Mouse (Mus musculus) embryonic facial prominence, embryonic 12.5 days (tissue): ENCODE data around the gene Gm20696. TPM values are rescaled to one million over a fixed set of nuclear protein-coding genes. Genes with fewer than 3 reads are reported as not detected.

Experiments used
- ATAC-seq: fragments of 200-750 bp; cut with Nextera tagmentation; 2 replicates; pipeline ENCODE4 v1.8.0; 2017; ENCODE audit not compliant: insufficient number of reproducible peaks, insufficient read depth, low FRiP score, low TSS enrichment
- H3K27ac ChIP-seq: fragments of 300-500 bp; sonication (generic); 2 replicates; pipeline ENCODE4 v1.5.1; 2016; ENCODE audit warnings: mild to moderate bottlenecking
- H3K27me3 ChIP-seq: fragments of 300-500 bp; sonication (generic); 2 replicates; pipeline ENCODE4 v1.6.1; 2016; ENCODE audit warnings: mild to moderate bottlenecking, moderate library complexity
- H3K36me3 ChIP-seq: fragments of 300-500 bp; sonication (generic); 2 replicates; pipeline ENCODE4 v1.6.1; 2016; ENCODE audit warnings: mild to moderate bottlenecking
- H3K4me1 ChIP-seq: fragments of 300-500 bp; sonication (generic); 2 replicates; pipeline ENCODE4 v1.6.1; 2016
- H3K4me2 ChIP-seq: fragments of 300-500 bp; sonication (generic); replicated peaks from 2 replicates; pipeline ENCODE4 v1.6.1; 2016; ENCODE audit warnings: mild to moderate bottlenecking, moderate library complexity
- H3K4me3 ChIP-seq: fragments of 300-500 bp; sonication (generic); 2 replicates; pipeline ENCODE4 v1.5.1; 2016; ENCODE audit warnings: mild to moderate bottlenecking
- H3K9ac ChIP-seq: fragments of 300-500 bp; sonication (generic); 2 replicates; pipeline ENCODE4 v1.6.1; 2016; ENCODE audit warnings: mild to moderate bottlenecking, moderate library complexity
- H3K9me3 ChIP-seq: fragments of 300-500 bp; sonication (generic); 2 replicates; pipeline ENCODE4 v1.6.1; 2016; ENCODE audit warnings: mild to moderate bottlenecking, moderate library complexity
- WGBS: fragments of 180-500 bp; shearing (Covaris S2); methylation state at CpG from one replicate; pipeline ENCODE4 v1.1.7; 2016; 5-methylcytosine and 5-hydroxymethylcytosine counted together
- polyA plus RNA-seq: library from polyadenylated mRNA; unstranded; fragments of >200 nt; fragmentation: Nextera tagmentation; extraction: Ambion mirVana; gene quantifications from 2 replicates; pipeline ENCODE4 v1.2.1, GENCODE M21; 2016

Gene Gm20696
- polyA plus RNA-seq, 1 experiment from 2014 or later, result 7.5 TPM

- no peaks in the 10 kb centered on the region for H3K9me3 ChIP-seq
- 72% methylated on average over 8 of the region's 8 CpGs for WGBS
- no peak for ATAC-seq
- H3K27me3 ChIP-seq, result no peaks in the 10 kb centered on the region
- no peak overlapping the region for H3K9ac ChIP-seq
- H3K4me2 ChIP-seq, result no peak overlapping the region
- no peaks in the 10 kb centered on the region for H3K4me1 ChIP-seq
- peaks cover 16% of the 10 kb centered on the region for H3K36me3 ChIP-seq
- no peak overlapping the region for H3K4me3 ChIP-seq
- no peak overlapping the region for H3K27ac ChIP-seq
Measured at GRCm38 (mm10) chr6:99636801-99637200, 29.8 kb downstream of the Gm20696 start.

- ATAC-seq, result no peak
- Histone ChIP-seq H3K36me3 (peaks cover 16% of the 10 kb centered on the region), H3K9me3 (no peaks in the 10 kb centered on the region), H3K27me3 (no peaks in the 10 kb centered on the region), H3K4me3 (no peak overlapping the region), H3K9ac (no peak overlapping the region), H3K4me1 (no peaks in the 10 kb centered on the region), H3K27ac (no peak overlapping the region), H3K4me2 (no peak overlapping the region)
- WGBS, result 65% methylated on average over 9 of the region's 9 CpGs
Measured at GRCm38 (mm10) chr6:99636121-99636520, 30.5 kb downstream of the Gm20696 start.

DNA sequence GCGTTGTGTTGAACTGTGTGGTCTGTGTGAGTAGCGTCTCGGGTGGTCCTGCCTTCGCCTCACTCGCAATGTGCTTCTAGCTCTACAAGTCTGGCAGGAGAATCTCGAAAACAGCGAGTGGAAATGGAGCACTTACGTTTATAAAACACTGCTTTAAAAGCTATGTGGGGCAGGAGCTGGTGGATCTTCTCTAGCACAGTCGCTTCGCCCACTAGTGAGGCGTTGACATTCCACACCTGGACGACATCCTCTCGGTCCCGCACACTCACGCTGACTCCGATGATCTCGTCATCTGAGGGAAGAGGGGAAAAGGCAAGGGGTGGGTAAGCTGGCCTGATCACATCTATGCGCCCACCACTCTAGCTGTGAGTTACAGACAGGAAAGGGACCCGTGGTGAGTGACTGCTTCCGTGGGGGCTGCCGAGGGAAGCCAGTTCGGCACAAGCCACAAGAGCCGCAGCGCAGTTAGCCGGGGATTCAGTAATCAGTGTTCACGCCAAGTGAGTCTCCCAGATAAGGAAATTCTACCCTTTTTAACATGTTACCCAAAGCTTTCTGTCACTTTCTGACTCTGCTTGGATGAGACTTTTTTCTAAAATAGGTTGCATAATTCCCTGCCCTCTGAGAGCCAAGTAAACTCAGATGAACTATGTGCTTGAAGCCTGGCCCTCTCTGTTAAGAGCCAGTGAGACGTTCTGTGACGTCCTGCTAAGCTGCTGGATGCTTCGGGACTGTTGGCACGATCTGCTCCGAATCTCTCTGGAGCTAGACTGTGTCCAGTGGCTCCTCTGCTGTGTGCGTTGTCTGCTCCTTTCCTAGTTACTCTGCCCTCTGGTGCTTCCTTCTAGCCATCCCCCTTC lies 34.2 kb downstream of the Gm20696 start:
- Histone ChIP-seq H3K36me3 (peaks cover 27% of the 10 kb centered on the region), H3K9me3 (no peaks in the 10 kb centered on the region), H3K4me3 (no peak overlapping the region), H3K27me3 (no peaks in the 10 kb centered on the region), H3K4me1 (no peaks in the 10 kb centered on the region), H3K4me2 (no peak overlapping the region), H3K27ac (no peak overlapping the region), H3K9ac (no peak overlapping the region)
- no peak for ATAC-seq
- 90% methylated on average over 32 of the region's 32 CpGs for WGBS

DNA sequence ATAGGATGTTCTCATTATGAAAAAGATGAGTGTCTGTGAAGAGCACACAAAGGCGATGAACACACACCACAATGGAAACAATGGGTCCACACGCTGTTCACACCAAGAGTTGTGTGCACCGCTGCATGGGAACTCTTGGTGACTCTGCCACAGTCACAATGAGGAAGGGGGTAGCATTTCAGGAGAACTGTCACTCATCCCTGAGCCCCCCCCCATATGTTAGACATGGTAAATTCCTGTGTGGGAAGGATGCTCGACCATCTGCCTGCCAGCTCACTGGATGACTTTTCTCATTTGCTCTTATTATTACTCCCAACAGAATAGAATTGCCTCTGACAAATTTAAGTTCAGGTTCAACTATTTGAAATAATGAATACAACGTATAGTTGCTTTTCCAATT lies 35.0 kb downstream of the Gm20696 start:
- Histone ChIP-seq H3K4me2 (no peak overlapping the region), H3K27me3 (no peaks in the 10 kb centered on the region), H3K4me1 (no peaks in the 10 kb centered on the region), H3K9ac (no peak overlapping the region), H3K27ac (no peak overlapping the region), H3K9me3 (no peaks in the 10 kb centered on the region), H3K36me3 (peaks cover 27% of the 10 kb centered on the region), H3K4me3 (no peak overlapping the region)
- WGBS, result 86% methylated on average over 5 of the region's 5 CpGs
- no peak for ATAC-seq

- Histone ChIP-seq H3K4me1 (peaks cover 7% of the 10 kb centered on the region; the same call in 1 of the 2 replicates), H3K36me3 (peaks cover 27% of the 10 kb centered on the region), H3K27ac (no peak overlapping the region), H3K9ac (no peak overlapping the region), H3K9me3 (no peaks in the 10 kb centered on the region), H3K27me3 (no peaks in the 10 kb centered on the region), H3K4me2 (no peak overlapping the region), H3K4me3 (no peak overlapping the region)
- WGBS, result 81% methylated on average over 8 of the region's 8 CpGs
- ATAC-seq, result no peak
Measured at GRCm38 (mm10) chr6:99629726-99630458, 36.7 kb downstream of the Gm20696 start.

DNA sequence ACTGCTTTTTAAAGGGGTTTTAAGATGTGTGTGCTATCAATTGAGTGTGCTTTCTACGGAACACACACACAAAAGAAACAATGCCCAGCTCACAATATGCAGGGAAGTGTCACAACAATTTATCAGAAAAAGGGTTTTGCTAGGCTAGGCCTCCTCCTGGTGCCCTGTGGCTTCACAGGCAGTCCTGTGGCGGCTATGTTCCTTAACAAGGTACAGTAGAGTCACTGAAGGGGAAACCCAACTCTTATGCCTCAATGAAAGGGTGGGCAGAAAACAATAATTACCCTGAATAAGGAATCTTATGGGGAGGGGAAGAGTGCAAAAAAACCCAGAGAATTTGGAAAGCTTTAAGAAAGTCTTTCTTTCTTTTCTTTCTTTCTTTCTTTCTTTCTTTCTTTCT lies 40.2 kb downstream of the Gm20696 start:
- WGBS, result 82% methylated on average over 2 of the region's 2 CpGs
- Histone ChIP-seq H3K27me3 (no peaks in the 10 kb centered on the region), H3K9me3 (no peaks in the 10 kb centered on the region), H3K36me3 (peaks cover 22% of the 10 kb centered on the region; the same call in 1 of the 2 replicates), H3K4me3 (no peak overlapping the region), H3K4me2 (no peak overlapping the region), H3K9ac (no peak overlapping the region), H3K4me1 (peaks cover 14% of the 10 kb centered on the region), H3K27ac (no peak overlapping the region)
- ATAC-seq, result no peak

- Histone ChIP-seq H3K27ac (no peak overlapping the region), H3K4me3 (no peak overlapping the region), H3K4me1 (peaks cover 14% of the 10 kb centered on the region), H3K9ac (no peak overlapping the region), H3K36me3 (peaks cover 21% of the 10 kb centered on the region; the same call in 1 of the 2 replicates), H3K9me3 (no peaks in the 10 kb centered on the region), H3K27me3 (no peaks in the 10 kb centered on the region), H3K4me2 (no peak overlapping the region)
- ATAC-seq, result no peak
- WGBS, result 29% methylated on average over 7 of the region's 7 CpGs
Measured at GRCm38 (mm10) chr6:99625803-99626202, 40.8 kb downstream of the Gm20696 start.

DNA sequence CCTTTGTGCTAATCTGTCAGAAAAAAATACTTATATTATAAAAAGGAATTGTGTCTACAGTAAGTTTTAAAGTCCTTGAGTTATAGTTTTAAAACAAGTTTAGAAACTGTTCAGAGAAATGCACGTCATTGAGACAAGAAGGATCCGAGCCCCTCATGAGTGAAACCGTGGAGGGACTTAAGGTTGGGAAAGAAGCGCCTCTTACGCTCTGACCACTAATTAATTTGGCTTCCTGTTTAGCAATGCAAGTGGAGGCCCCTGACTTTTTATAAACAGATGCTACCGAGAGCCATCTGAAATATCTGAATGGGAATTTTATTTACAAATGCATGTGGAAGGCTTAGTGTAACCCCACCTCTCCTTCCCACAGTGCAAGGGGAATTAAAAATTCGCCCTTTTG lies 41.3 kb downstream of the Gm20696 start:
- Histone ChIP-seq H3K9me3 (no peaks in the 10 kb centered on the region), H3K36me3 (peaks cover 16% of the 10 kb centered on the region; the same call in 1 of the 2 replicates), H3K4me3 (no peak overlapping the region), H3K27ac (no peak overlapping the region), H3K27me3 (no peaks in the 10 kb centered on the region), H3K4me1 (peaks cover 14% of the 10 kb centered on the region), H3K9ac (no peak overlapping the region), H3K4me2 (no peak overlapping the region)
- WGBS, result 44% methylated on average over 7 of the region's 7 CpGs
- no peak for ATAC-seq

- no peak for ATAC-seq
- peaks cover 18% of the 10 kb centered on the region for H3K4me1 ChIP-seq
- no peaks in the 10 kb centered on the region for H3K27me3 ChIP-seq
- no peak overlapping the region for H3K27ac ChIP-seq
- no peak overlapping the region for H3K4me3 ChIP-seq
- no peaks in the 10 kb centered on the region for H3K9me3 ChIP-seq
- no peak overlapping the region for H3K9ac ChIP-seq
- H3K4me2 ChIP-seq, result no peak overlapping the region
- H3K36me3 ChIP-seq, result peaks cover 13% of the 10 kb centered on the region; the same call in 1 of the 2 replicates
- 87% methylated on average over 3 of the region's 3 CpGs for WGBS
Measured at GRCm38 (mm10) chr6:99624542-99624941, 42.1 kb downstream of the Gm20696 start.

DNA sequence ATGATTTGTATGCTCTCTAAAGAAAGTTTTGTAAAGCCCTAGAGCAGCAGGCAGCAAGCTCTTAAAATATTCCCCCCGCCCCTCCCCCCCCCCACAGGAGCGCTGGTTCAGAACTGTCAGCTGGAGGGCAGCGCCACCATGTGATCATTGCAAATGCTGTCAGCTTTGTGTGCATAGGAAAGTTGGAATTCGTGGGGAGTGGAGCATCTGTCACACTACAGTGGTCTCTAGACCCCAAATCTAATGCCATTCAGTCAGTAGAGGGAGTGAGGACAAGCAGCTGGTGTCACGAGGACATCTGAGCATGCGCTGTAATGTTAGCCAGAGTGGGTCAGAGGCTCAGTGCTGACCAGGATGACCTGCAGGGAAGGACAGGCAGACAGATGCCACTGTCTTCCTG lies 43.0 kb downstream of the Gm20696 start:
- H3K4me3 ChIP-seq, result no peak overlapping the region
- no peaks in the 10 kb centered on the region for H3K27me3 ChIP-seq
- H3K36me3 ChIP-seq, result peaks cover 4% of the 10 kb centered on the region; the same call in 1 of the 2 replicates
- no peak overlapping the region for H3K27ac ChIP-seq
- no peaks in the 10 kb centered on the region for H3K9me3 ChIP-seq
- no peak for ATAC-seq
- 18% methylated on average over 6 of the region's 6 CpGs for WGBS
- no peak overlapping the region for H3K4me2 ChIP-seq
- no peak overlapping the region for H3K9ac ChIP-seq
- H3K4me1 ChIP-seq, result peaks cover 21% of the 10 kb centered on the region

DNA sequence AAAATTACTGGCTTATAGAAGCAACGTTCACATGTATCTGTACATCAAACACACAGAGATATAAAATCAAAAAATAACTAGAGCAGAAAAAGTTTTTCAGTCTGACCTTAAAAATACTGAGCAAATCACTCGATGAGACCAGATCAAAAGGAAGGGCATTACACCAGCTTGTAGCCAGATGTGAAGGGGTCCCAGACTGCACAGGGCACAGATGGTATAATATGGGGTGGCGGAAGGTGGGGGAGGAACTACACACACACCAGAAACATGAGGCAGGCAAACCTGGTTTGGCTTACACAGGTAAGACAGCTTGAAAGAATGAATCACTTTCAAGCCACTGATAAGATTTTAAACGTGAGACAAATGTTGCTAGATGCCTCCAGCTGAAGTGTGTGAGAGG lies 45.4 kb downstream of the Gm20696 start:
- no peak overlapping the region for H3K4me3 ChIP-seq
- no peaks in the 10 kb centered on the region for H3K9me3 ChIP-seq
- 42% methylated on average over 4 of the region's 4 CpGs for WGBS
- no peak overlapping the region for H3K4me2 ChIP-seq
- no peaks in the 10 kb centered on the region for H3K36me3 ChIP-seq
- H3K27ac ChIP-seq, result 0 out of 2 replicates have a peak overlapping the region, but pooled peaks have one; percentile 11
- no peak overlapping the region for H3K9ac ChIP-seq
- H3K4me1 ChIP-seq, result peaks cover 29% of the 10 kb centered on the region
- H3K27me3 ChIP-seq, result no peaks in the 10 kb centered on the region
- no peak for ATAC-seq

DNA sequence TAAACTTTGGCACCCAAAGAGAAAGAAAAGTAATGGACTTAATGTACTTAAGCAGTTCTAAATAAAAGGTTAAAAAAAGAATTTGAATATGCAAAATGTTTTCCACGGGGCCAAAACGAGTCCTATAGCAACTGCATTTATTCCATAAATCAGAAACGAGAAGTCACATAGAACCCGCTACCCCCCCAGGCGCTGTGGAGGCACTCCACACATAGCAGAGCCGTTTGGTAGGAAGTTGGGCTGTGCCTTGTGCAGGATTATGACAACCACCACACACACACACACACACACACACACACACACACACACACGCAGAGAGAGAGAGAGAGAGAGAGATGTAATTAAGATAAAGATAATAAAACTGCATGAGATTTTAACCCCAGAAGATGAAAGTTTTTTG lies 46.1 kb downstream of the Gm20696 start:
- no peak overlapping the region for H3K27ac ChIP-seq
- H3K4me2 ChIP-seq, result no peak overlapping the region
- no peak overlapping the region for H3K4me3 ChIP-seq
- peaks cover 29% of the 10 kb centered on the region for H3K4me1 ChIP-seq
- WGBS, result 69% methylated on average over 6 of the region's 7 CpGs
- no peak overlapping the region for H3K9ac ChIP-seq
- H3K27me3 ChIP-seq, result no peaks in the 10 kb centered on the region
- H3K36me3 ChIP-seq, result no peaks in the 10 kb centered on the region
- no peak for ATAC-seq
- no peaks in the 10 kb centered on the region for H3K9me3 ChIP-seq
